Mouse (Mus musculus) spleen, adult 10 weeks (tissue): ENCODE results near the gene Olfr311. TPM values are rescaled to one million over a fixed set of nuclear protein-coding genes. Genes with fewer than 3 reads are reported as not detected.

Source experiments
- polyA plus RNA-seq: library from polyadenylated mRNA; stranded (reverse); fragments of 350-450 nt; fragmentation: Illumina TruSeq; extraction: RNeasy Lipid Tissue Mini Kit (QIAGEN cat#74804); gene quantifications from one replicate; pipeline ENCODE4 v1.2.3, GENCODE M21; 2015; ENCODE audit warnings: low replicate concordance; ENCODE audit not compliant: insufficient read depth

The Olfr311 gene
- polyA plus RNA-seq, result not detected

GRCm38 (mm10) chr11:58838951-58839350 lies at the start of gene Olfr311:
TSS of gene Olfr311 (plus strand) at chr11:58839251.

GRCm38 (mm10) chr11:58801558-58802228 lies 37.4 kb upstream of the Olfr311 start, which contains the start of gene Fam183b:
TSS of gene Fam183b (minus strand) at chr11:58801960.

GRCm38 (mm10) chr11:58814700-58815099 lies 24.4 kb upstream of the Olfr311 start, which contains the start of gene Olfr313:
TSS of gene Olfr313 (plus strand) at chr11:58815000.

GRCm38 (mm10) chr11:58828937-58829336 lies 10.1 kb upstream of the Olfr311 start, which contains the start of gene Olfr312:
TSS of gene Olfr312 (plus strand) at chr11:58829237.

GRCm38 (mm10) chr11:58846919-58847461 lies 7.9 kb downstream of the Olfr311 start, which contains the start of gene Gm12258:
TSS of gene Gm12258 (plus strand) at chr11:58847158.

GRCm38 (mm10) chr11:58867039-58867953 lies 28.2 kb downstream of the Olfr311 start, which contains the start of gene 2810021J22Rik:
TSS of gene 2810021J22Rik (plus strand) at chr11:58867216.

Other genes with a start within 250 kb of the Olfr311 start
- not detected for gene Olfr324, start 244.1 kb upstream of the Olfr311 start, polyA plus RNA-seq
- gene 2210407C18Rik, start 223.2 kb upstream of the Olfr311 start, polyA plus RNA-seq, result not detected
- gene Olfr323, start 208.8 kb upstream of the Olfr311 start, polyA plus RNA-seq, result not detected
- gene Trim58, start 198.8 kb upstream of the Olfr311 start, polyA plus RNA-seq, result 2.3 TPM
- gene Olfr322, start 180.5 kb upstream of the Olfr311 start, polyA plus RNA-seq, result not detected
- not detected for gene Olfr320, start 158.2 kb upstream of the Olfr311 start, polyA plus RNA-seq
- not detected for gene Olfr319, start 140.1 kb upstream of the Olfr311 start, polyA plus RNA-seq
- gene Olfr318, start 115.2 kb upstream of the Olfr311 start, polyA plus RNA-seq, result not detected
- gene Olfr317, start 100.0 kb upstream of the Olfr311 start, polyA plus RNA-seq, result not detected
- gene Olfr316, start 86.5 kb upstream of the Olfr311 start, polyA plus RNA-seq, result not detected
- not detected for gene Olfr315, start 66.1 kb upstream of the Olfr311 start, polyA plus RNA-seq
- not detected for gene Olfr314, start 56.3 kb upstream of the Olfr311 start, polyA plus RNA-seq
- gene Fam183b, start 37.3 kb upstream of the Olfr311 start, polyA plus RNA-seq, result not detected
- not detected for gene Olfr313, start 24.3 kb upstream of the Olfr311 start, polyA plus RNA-seq
- gene Olfr312, start 10.0 kb upstream of the Olfr311 start, polyA plus RNA-seq, result not detected
- 16.5 TPM for gene Gm12258, start 7.9 kb downstream of the Olfr311 start, polyA plus RNA-seq
- 10.1 TPM for gene 2810021J22Rik, start 28.0 kb downstream of the Olfr311 start, polyA plus RNA-seq
- gene Zfp39, start 65.0 kb downstream of the Olfr311 start, polyA plus RNA-seq, result 7.4 TPM
- gene Btnl10, start 78.7 kb downstream of the Olfr311 start, polyA plus RNA-seq, result 10.0 TPM
- 68.8 TPM for gene Rnf187, start 99.7 kb downstream of the Olfr311 start, polyA plus RNA-seq
- 1.5 TPM for gene Hist3h2ba, start 109.7 kb downstream of the Olfr311 start, polyA plus RNA-seq
- 11.2 TPM for gene Hist3h2a, start 115.4 kb downstream of the Olfr311 start, polyA plus RNA-seq
- gene Trim17, start 115.4 kb downstream of the Olfr311 start, polyA plus RNA-seq, result 0.17 TPM
- gene Trim11, start 138.8 kb downstream of the Olfr311 start, polyA plus RNA-seq, result 35.2 TPM